Mouse (Mus musculus) frontal cortex, adult 2 months (tissue): ENCODE data around the gene Kcnk7. TPM values are rescaled to one million over a fixed set of nuclear protein-coding genes. Genes with fewer than 3 reads are reported as not detected.

Experiments used
- DNase-seq, 2 experiments: peaks; one replicate each; pipeline ENCODE4 v3.0.0; 2022; ENCODE audit warnings: low spot score in 1 of 2; ENCODE audit errors: extremely low spot score in 1 of 2
- polyA plus RNA-seq: library from polyadenylated mRNA; depleted of rRNA; stranded (reverse); fragments of >200 nt; gene quantifications from 2 replicates; pipeline ENCODE4 v1.2.3, GENCODE M21; 2012; rRNA removed

The Kcnk7 gene
- polyA plus RNA-seq, 1 experiment = 0.22 TPM

- DNase-seq = no peak
These were observed 41.9 kb downstream of the Kcnk7 start for GRCm38 (mm10) chr19:5745756-5746710.

- no peak for DNase-seq
These were observed 42.8 kb downstream of the Kcnk7 start for GRCm38 (mm10) chr19:5746907-5747363.

- DNase-seq = peak in 1 of 2 experiments; percentile 67
These were observed 45.3 kb downstream of the Kcnk7 start for GRCm38 (mm10) chr19:5749476-5749875.

GRCm38 (mm10) chr19:5750951-5751350 lies 46.8 kb downstream of the Kcnk7 start:
- DNase-seq = no peak

GRCm38 (mm10) chr19:5751742-5752141 lies 47.6 kb downstream of the Kcnk7 start:
- DNase-seq = no peak

GRCm38 (mm10) chr19:5756321-5756985 lies 52.3 kb downstream of the Kcnk7 start:
- DNase-seq = peak; percentile 87 to 88

Other genes starting within 250 kb of the Kcnk7 start
- gene Ccdc85b, start 246.5 kb upstream of the Kcnk7 start, polyA plus RNA-seq = 22.4 and 24.7 TPM in 2 replicates
- gene Fibp, start 243.8 kb upstream of the Kcnk7 start, polyA plus RNA-seq = 130 and 142 TPM in 2 replicates
- gene Ctsw, start 235.9 kb upstream of the Kcnk7 start, polyA plus RNA-seq = 0.38 and 0.40 TPM in 2 replicates
- 36.5 and 37.4 TPM in 2 replicates for gene Efemp2, start 230.4 kb upstream of the Kcnk7 start, polyA plus RNA-seq
- gene Mus81, start 216.0 kb upstream of the Kcnk7 start, polyA plus RNA-seq = 42.4 TPM in 2 replicates
- 1,335 and 1,444 TPM in 2 replicates for gene Cfl1, start 213.9 kb upstream of the Kcnk7 start, polyA plus RNA-seq
- 5.4 and 5.9 TPM in 2 replicates for gene 1700020D05Rik, start 200.6 kb upstream of the Kcnk7 start, polyA plus RNA-seq
- 152 and 164 TPM in 2 replicates for gene Snx32, start 193.8 kb upstream of the Kcnk7 start, polyA plus RNA-seq
- gene Ovol1, start 143.7 kb upstream of the Kcnk7 start, polyA plus RNA-seq = 0.04 TPM in 2 replicates
- gene Ap5b1, start 136.3 kb upstream of the Kcnk7 start, polyA plus RNA-seq = 2.5 and 2.8 TPM in 2 replicates
- gene Rnaseh2c, start 102.5 kb upstream of the Kcnk7 start, polyA plus RNA-seq = 50.2 and 56.5 TPM in 2 replicates
- gene Kat5, start 94.1 kb upstream of the Kcnk7 start, polyA plus RNA-seq = 109 and 111 TPM in 2 replicates
- 32.6 and 33.4 TPM in 2 replicates for gene Rela, start 66.9 kb upstream of the Kcnk7 start, polyA plus RNA-seq
- gene Sipa1, start 40.7 kb upstream of the Kcnk7 start, polyA plus RNA-seq = 18.0 and 24.0 TPM in 2 replicates
- gene Map3k11, start 15.6 kb upstream of the Kcnk7 start, polyA plus RNA-seq = 18.9 and 20.4 TPM in 2 replicates
- gene Pcnx3, start 15.5 kb upstream of the Kcnk7 start, polyA plus RNA-seq = 68.4 and 72.5 TPM in 2 replicates
- 16.8 and 18.8 TPM in 2 replicates for gene Ehbp1l1, start 21.9 kb downstream of the Kcnk7 start, polyA plus RNA-seq
- 56.1 and 65.8 TPM in 2 replicates for gene Fam89b, start 25.3 kb downstream of the Kcnk7 start, polyA plus RNA-seq
- 81.5 and 87.8 TPM in 2 replicates for gene Ltbp3, start 36.5 kb downstream of the Kcnk7 start, polyA plus RNA-seq
- 111 and 120 TPM in 2 replicates for gene Scyl1, start 67.1 kb downstream of the Kcnk7 start, polyA plus RNA-seq
- gene Frmd8, start 170.9 kb downstream of the Kcnk7 start, polyA plus RNA-seq = 13.1 and 15.6 TPM in 2 replicates
- 7.8 and 8.7 TPM in 2 replicates for gene Slc25a45, start 173.4 kb downstream of the Kcnk7 start, polyA plus RNA-seq
- 4.6 and 4.9 TPM in 2 replicates for gene Tigd3, start 189.8 kb downstream of the Kcnk7 start, polyA plus RNA-seq
- 106 and 118 TPM in 2 replicates for gene Dpf2, start 208.6 kb downstream of the Kcnk7 start, polyA plus RNA-seq
- gene Cdc42ep2, start 220.4 kb downstream of the Kcnk7 start, polyA plus RNA-seq = 7.7 and 9.1 TPM in 2 replicates